Mouse (Mus musculus) kidney, adult 2 months (tissue): Measurements from ENCODE around the gene Apom.

Source experiments
- CTCF ChIP-seq: fragments of 200-500 bp; conservative IDR thresholded peaks from 2 replicates; pipeline ENCODE4 v1.5.1; 2011; ENCODE audit warnings: low read depth, mild to moderate bottlenecking, control low read depth, low read length, moderate library complexity, mixed read lengths; ENCODE audit not compliant: insufficient read depth, insufficient read length
- POLR2A ChIP-seq: fragments of 200-500 bp; IDR thresholded peaks from one replicate; pipeline ENCODE4 v1.6.1; 2011; ENCODE audit warnings: low read depth, low read length, control low read depth

GRCm38 (mm10) chr17:35079778-35080177 is 52.1 kb downstream of the Apom start:
- TF ChIP-seq CTCF = no peak
- TF ChIP-seq POLR2A = no peak
